Comparison of ENCODE assay signal across 8 mouse cellular contexts in genomic region chr16:56717224-56718200, GRCm38 (mm10). TPM values are rescaled to one million over a fixed set of nuclear protein-coding genes. Genes with fewer than 3 reads are reported as not detected.
DNase-seq lines count a peak whose midpoint lies in the region; ATAC-seq and TF ChIP-seq lines count a peak whose summit lies in the region.

Gene Tfg (minus strand): TSS chr16:56717450.

- H3K27me3 ChIP-seq in megakaryocyte, embryonic 14.5 days (replicated peaks) = no peaks in the 10 kb centered on the region

- peak; percentile 83 for ATAC-seq in activated CD4-positive, CD25-positive, alpha-beta regulatory T cell, adult 4 months

- peak; percentile 97 to 99 for DNase-seq in gastrocnemius, adult 8-10 months (ENCODE audit: low spot score in 2 of 2)
- peak; percentile 93 for DNase-seq in hindlimb bud, embryonic 11.5 days (ENCODE audit: extremely low spot score, low read depth, low spot score)
- peak; percentile 91 to 99 for DNase-seq in left cerebral cortex, adult 8-10 months (ENCODE audit: low spot score in 2 of 2)
- DNase-seq in right cerebral cortex, postnatal 10 days (ENCODE audit: low spot score in 2 of 2) = peak; percentile 100
- DNase-seq in urinary bladder, postnatal 25 days (ENCODE audit: low spot score) = peak; percentile 98

- peak within 1 kb of the TSS; percentile 49 for H3K4me3 ChIP-seq in cortical plate, adult 2 months (ENCODE audit: insufficient read depth, low read length)
- peak within 1 kb of the TSS; percentile 98 for H3K4me3 ChIP-seq in megakaryocyte, embryonic 14.5 days (replicated peaks)

- no peaks in the 10 kb centered on the region for H3K9me3 ChIP-seq in megakaryocyte, embryonic 14.5 days

- peak within 1 kb of the TSS; percentile 61 for H3K27ac ChIP-seq in cortical plate, adult 2 months (ENCODE audit: insufficient read depth, low read length)

- TF ChIP-seq POLR2A in cortical plate, adult 2 months (IDR thresholded peaks at IDR 0.05; ENCODE audit: extremely low read depth, insufficient read depth, low read length) = peak; percentile 66

- no peak for TF ChIP-seq CTCF in cortical plate, adult 2 months (IDR thresholded peaks at IDR 0.05; ENCODE audit: extremely low read depth, insufficient read depth, low read length)

- H3K4me1 ChIP-seq in cortical plate, adult 2 months (ENCODE audit: control insufficient read depth, insufficient read depth, low read length) = peaks cover 4% of the 10 kb centered on the region; the same call in 1 of the 2 replicates
- H3K4me1 ChIP-seq in megakaryocyte, embryonic 14.5 days = peaks cover 39% of the 10 kb centered on the region

- peaks cover 10% of the 10 kb centered on the region for H3K36me3 ChIP-seq in megakaryocyte, embryonic 14.5 days (replicated peaks; ENCODE audit: low read length)

RNA-seq across cellular contexts. Expression of gene Tfg, which starts in this region (rescaled TPM):
- polyA plus RNA-seq in activated CD4-positive, CD25-positive, alpha-beta regulatory T cell, adult 4 months (2017; shearing (Covaris generic)) = 10 to 100 TPM; 65.8 to 69.2 TPM
- polyA plus RNA-seq in cortical plate, adult 2 months (2012; rRNA removed) = 66.0 and 66.9 TPM in 2 replicates
- 10 to 100 TPM; 39.4 to 49.2 (median 40.6) TPM for total RNA-seq in gastrocnemius, adult 8-10 months (2022)
- total RNA-seq in left cerebral cortex, adult 8-10 months (2022) = 10 to 100 TPM; 51.8 to 59.4 (median 55.2) TPM
- polyA plus RNA-seq in megakaryocyte, embryonic 14.5 days (2012; ENCODE audit: insufficient read depth, low replicate concordance) = 7.9 and 32.3 TPM in 2 replicates

Comparison
In these comparisons a context has a peak if more than half of its experiments do, and no peak if none do; other contexts are left out.
1. Peak in every context shown above with its lines: DNase-seq, ATAC-seq, H3K4me3 ChIP-seq and H3K27ac ChIP-seq.